Mouse (Mus musculus) frontal cortex, postnatal 14 days (tissue): ENCODE data around the gene Fbxl13.

ENCODE experiments used
- DNase-seq, 2 experiments: peaks; one replicate each; pipeline ENCODE4 v3.0.0; 2022; ENCODE audit warnings: low spot score in 2 of 2

Gene Fbxl13

DNA sequence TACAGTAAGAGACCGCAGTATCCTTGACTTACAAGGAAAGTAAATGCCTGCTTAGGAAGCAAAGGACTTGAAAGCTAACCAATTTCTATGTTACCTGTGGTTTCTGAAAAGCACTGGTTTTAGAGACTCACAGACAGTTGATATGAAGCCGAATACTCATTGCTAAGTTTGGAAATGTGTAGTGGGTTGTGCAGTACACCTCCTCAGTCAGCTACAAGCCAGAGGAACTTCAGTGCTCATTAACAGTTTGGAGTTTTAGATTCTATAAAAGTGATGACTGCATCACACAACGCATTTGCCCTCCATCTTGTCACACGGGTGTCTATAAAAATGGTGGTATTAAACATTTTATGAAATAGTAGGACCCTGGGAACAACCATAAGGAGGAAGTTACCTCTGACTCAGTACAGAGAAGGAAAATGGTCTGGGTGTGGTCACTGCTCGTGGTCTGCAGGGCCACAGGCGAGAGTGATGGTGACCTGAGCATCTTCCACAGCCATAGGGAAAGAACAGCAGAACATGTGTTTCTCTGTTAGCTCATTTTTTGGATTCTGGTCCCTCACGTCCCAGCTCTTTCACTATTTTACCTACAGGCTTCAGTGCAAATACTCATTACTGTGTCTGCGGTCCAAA, 160.1 kb downstream of the Fbxl13 start:
- no peak for DNase-seq

DNA sequence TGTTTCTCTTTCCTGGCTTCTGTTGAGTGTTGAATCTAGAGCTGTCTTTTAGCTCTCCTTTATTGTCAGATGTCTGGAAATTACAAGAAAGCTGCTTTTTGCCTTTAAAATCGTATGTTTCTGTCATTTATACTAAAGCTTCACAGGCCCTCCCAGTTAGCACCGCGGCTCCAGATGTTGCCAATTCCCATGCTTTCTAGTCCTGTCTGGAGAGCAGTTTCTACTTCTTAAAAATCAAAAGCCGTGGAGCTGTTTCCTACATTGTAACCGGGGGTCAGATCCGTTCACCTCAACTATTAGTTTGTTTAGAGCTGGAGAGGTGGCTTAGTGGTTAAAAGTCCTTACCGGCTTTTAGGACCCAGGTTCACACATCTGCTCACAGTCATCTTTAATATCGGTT, 162.2 kb downstream of the Fbxl13 start:
- DNase-seq = no peak

- no peak for DNase-seq
These were observed 162.8 kb downstream of the Fbxl13 start for GRCm38 (mm10) chr5:21482446-21483222.

GRCm38 (mm10) chr5:21481521-21481920, 163.9 kb downstream of the Fbxl13 start:
- DNase-seq = no peak

DNA sequence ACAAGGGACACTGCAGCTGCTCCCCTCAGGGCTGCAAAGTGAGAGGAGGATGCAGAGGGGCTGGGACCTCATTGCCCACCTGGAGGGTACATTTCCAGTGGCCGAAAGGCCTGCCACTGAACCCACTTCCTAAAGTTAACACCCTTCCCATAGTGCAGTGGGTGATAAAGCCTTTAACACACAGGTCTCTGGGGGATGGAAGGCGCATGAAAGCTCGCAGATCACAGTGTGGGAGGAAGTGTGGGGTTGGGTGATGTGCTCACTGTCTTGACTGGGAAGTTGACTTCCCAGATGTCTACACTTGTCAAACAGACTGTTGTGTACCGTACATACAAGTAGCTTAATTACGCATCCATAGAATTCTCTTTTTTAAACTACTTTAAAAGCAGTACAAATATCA, 165.7 kb downstream of the Fbxl13 start:
- no peak for DNase-seq

DNA sequence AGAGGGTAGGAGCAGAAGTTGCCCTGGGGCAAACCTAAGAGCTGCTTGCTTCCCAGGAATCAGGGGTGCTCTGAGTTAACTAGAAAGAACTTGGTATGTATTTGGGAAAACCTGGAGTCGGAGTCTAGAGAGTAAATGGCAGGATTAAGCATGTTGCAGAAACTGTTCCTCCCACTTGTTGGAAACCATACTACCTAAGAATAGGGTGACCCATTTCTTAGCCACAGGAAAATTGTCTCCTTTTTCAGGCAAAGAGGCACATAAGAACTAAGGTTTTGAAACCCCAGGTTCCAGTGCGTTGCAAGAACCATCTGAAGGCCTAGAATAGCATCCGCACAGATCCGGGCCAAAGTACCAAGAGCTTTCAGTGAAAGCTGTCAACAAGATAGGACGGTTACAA, 167.0 kb downstream of the Fbxl13 start:
- DNase-seq = no peak

DNA sequence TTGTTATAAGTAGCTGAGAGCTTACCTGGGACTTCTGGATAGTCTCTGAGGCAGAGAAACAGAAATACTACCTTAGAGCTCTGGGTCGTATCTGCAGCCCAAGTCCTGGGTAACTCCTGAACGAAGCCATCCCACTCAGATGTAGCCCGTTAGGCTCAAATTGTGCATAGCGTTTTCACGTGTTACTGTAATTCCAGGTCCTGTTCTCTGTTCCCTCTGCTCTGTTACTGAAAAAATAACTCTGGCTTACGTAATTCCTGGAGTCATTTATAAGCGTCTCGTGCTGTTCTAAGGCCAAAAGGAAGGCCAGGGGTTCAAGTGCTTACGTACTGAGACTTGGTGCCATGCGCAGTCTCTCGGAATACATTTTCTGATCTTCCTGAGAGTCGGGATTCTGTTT, 177.3 kb downstream of the Fbxl13 start:
- no peak for DNase-seq

- no peak for DNase-seq
These were observed 178.0 kb downstream of the Fbxl13 start for GRCm38 (mm10) chr5:21467387-21467786.

GRCm38 (mm10) chr5:21440833-21441530, 204.5 kb downstream of the Fbxl13 start:
- DNase-seq = no peak

DNA sequence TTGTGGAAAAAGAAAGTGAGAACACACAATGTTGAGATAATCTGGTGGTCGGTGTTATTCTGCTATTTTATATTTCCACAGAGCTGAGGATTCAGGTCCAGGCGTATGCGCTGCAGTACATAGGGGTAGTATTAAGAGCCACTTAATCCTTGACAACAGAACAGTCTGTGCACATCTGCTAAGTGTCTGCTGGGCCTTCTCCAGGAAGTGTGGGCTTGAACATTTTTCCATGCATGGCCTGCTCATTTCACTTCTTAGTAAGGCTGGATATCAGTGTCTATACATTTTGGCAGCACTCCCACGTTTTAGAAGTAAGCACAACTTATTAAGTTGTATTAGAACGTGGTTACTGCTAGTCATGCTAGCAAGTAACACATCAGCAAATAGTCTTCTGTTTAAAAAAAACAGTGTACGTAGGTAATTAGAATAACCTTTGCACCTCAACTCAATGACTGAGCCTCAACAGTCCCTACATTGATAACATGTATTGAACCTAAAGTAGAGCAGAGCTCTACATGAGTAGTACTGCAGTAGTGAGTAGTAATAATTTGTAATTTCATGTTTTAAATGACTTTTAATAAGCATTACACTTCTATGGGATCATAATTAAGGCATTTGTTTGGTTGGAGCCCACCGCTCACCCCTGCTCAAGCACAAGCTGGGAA, 205.9 kb downstream of the Fbxl13 start:
- DNase-seq = no peak

DNA sequence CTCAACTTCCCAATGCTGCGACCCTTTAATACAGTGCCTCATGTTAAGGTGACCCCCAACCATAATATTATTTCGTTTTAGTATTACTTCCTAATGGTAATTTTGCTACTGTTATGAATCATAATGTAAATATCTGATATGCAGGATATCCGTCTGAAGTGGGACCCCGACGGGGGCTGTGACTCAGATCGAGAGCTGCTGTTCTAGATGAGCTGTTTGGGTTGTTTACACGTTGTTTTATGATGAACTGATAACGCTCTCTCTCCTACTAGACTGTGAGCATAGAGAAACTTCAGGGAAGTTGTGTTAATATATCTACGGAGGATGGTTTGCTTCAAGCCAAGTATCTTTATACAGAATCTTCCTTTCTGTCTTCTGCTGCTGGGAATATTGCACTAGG, 207.0 kb downstream of the Fbxl13 start:
- DNase-seq = no peak

DNA sequence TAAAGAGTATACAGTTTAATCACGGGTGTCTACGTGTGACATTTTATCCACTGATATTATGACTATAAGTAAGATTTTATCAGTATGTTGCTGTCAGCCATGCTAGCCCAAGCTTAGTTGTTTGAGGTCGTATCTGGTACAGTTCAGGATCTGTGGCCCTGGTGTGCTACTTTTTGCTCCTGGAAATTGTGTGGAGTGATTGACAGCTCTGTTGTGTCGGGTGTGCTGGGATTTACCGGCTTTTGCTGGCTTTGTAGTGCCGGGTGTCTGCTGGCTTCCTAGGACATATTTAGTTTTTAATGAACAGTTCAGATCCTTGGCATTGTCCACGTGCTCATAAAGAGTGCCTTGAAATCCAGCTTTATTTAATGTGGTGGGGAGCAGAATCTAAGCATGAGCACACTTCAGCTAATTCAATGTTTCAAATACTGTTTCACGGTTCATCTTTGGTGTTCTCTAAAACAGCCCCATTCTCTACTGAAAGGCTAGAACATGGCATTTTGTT, 208.9 kb downstream of the Fbxl13 start:
- DNase-seq = no peak

DNA sequence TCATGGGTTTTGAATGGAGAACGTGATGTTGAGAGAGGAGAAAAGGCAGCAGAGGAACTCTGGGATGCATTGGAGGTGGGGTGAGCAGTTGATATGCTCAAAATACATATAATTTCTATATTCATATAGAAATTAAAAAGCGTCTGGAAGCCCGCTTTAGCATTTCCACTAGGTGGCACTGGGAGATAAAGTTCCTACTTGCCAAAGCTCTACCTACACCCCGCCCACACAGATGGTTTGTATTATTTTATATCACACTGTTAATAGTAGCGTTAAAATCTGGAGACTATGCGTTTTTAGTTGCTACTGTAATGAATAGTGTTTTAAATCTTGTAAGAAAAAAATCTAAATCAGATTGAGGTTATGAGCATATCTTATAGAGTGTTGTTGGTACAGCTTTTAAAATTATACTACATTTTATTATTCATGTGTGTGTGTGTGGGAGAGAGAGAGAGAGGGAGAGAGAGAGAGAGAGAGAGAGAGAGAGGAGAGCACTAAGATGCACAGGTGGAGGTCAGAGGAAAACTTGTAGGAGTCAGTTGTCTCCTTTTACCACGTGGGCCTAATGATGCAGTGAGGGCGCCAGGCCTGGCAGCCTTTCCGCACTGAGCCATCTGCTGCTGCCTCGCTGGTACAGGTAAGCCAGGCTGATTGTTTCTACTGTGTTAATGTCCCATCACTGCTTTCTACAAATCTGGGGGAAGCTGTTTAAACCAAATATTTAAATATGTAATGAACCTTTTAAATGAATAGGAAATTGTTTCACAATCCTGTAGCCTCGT, 211.1 kb downstream of the Fbxl13 start:
- no peak for DNase-seq
